Mouse (Mus musculus) lung, postnatal 0 days (tissue): ENCODE measurements around the gene Ablim1.

ENCODE experiments used
- CTCF ChIP-seq: IDR thresholded peaks from 2 replicates; pipeline ENCODE4 v1.5.1; 2016; ENCODE audit warnings: antibody characterized with exemption, mild to moderate bottlenecking
- EP300 ChIP-seq: IDR thresholded peaks from 2 replicates; pipeline ENCODE4 v1.6.1; 2016; ENCODE audit warnings: antibody characterized with exemption, mild to moderate bottlenecking, control low read depth

DNA sequence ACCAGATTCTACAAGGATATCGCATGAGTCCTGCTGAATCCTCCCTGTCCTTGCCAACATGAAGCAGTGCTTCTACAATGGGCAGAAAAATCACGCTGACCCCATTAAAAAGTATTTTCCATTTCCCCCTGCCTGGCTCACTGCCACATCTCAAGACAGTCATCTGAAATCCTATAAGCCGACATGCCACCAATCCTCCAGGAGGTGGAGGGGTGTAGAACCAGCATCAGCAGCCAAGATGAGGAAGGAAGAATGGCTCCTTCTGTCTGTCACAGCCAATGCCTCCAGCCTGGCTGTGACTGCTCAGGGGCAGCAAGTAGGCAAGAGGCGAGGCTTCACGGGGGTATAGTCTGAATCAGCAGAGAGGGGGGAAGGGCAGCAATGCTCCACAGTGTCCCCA is 47.2 kb downstream of the Ablim1 start:
- peak; percentile 10; the same call in 1 of the 2 replicates for TF ChIP-seq CTCF
- no peak for TF ChIP-seq EP300
